Mouse (Mus musculus): ENCODE measurements around the gene Usp34. TPM values are rescaled to one million over a fixed set of nuclear protein-coding genes. Genes with fewer than 3 reads are reported as not detected.
"Not testable (repeated sequence)": the region's sequence is repeated elsewhere in the genome, so short reads cannot be mapped to it uniquely, and the experiment has no call there.

The Usp34 gene
- polyA plus RNA-seq, 1 experiment from 2014 or later: 12.8 TPM

DNA sequence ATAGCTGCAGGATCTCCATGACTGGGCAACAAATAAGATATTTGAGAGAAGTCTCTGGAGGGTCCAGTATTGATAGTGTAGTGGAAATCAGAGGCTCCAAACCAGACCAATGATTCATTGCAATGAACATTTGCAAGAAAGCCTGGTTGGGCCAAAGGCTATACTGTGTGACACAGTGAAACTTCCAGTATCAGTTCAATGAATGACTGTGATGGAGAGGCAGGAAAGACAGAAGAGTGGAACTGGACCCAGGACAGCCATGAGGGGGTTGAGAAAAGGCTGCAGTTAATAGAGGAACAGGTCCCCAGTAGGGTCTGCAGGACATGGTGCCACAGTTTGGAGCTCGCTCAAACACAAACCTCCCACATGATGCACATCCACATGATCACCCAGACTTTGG lies 6.8 kb upstream of the Usp34 start:
- no peaks in the 10 kb centered on the region for H3K9me3 ChIP-seq (ENCODE audit: control insufficient read depth, low read length)
- TF ChIP-seq EP300 (optimal IDR thresholded peaks at IDR 0.05): no peak
- no peak for TF ChIP-seq CTCF (IDR thresholded peaks at IDR 0.05; ENCODE audit: low read depth)
- no peak overlapping the region for H3K27ac ChIP-seq (replicated peaks)
- no peak for DNase-seq (ENCODE audit: low spot score)
- H3K4me3 ChIP-seq (ENCODE audit: low read depth, low read length): no peak overlapping the region
- no peaks in the 10 kb centered on the region for H3K27me3 ChIP-seq (ENCODE audit: control insufficient read depth, insufficient read depth, low read length)
- no peak for ATAC-seq (ENCODE audit: low FRiP score, low TSS enrichment)
- H3K36me3 ChIP-seq (ENCODE audit: control insufficient read depth, insufficient read depth, low read length): peaks cover 5% of the 10 kb centered on the region
- WGBS: 93% methylated on average over 1 of the region's 1 CpGs
- no peaks in the 10 kb centered on the region for H3K4me1 ChIP-seq (replicated peaks; ENCODE audit: control insufficient read depth, insufficient read depth)
- H3K9ac ChIP-seq (ENCODE audit: low read length): no peak overlapping the region
- no peak overlapping the region for H3K4me2 ChIP-seq (replicated peaks; ENCODE audit: low read depth)

- Histone ChIP-seq H3K4me2 (replicated peaks; ENCODE audit: low read depth) (no peak overlapping the region), H3K27me3 (ENCODE audit: control insufficient read depth, insufficient read depth, low read length) (no peaks in the 10 kb centered on the region), H3K9ac (ENCODE audit: low read length) (no peak overlapping the region), H3K4me3 (ENCODE audit: low read depth, low read length) (no peak overlapping the region), H3K27ac (replicated peaks) (no peak overlapping the region), H3K4me1 (replicated peaks; ENCODE audit: control insufficient read depth, insufficient read depth) (no peaks in the 10 kb centered on the region), H3K9me3 (ENCODE audit: control insufficient read depth, low read length) (no peaks in the 10 kb centered on the region), H3K36me3 (ENCODE audit: control insufficient read depth, insufficient read depth, low read length) (no peaks in the 10 kb centered on the region)
- no peak for ATAC-seq (ENCODE audit: low FRiP score, low TSS enrichment)
- no peak for DNase-seq (ENCODE audit: low spot score)
- WGBS: 63% methylated on average over 1 of the region's 1 CpGs
- TF ChIP-seq EP300 (optimal IDR thresholded peaks at IDR 0.05) (no peak), CTCF (IDR thresholded peaks at IDR 0.05; ENCODE audit: low read depth) (no peak)
Measured at GRCm38 (mm10) chr11:23303126-23303525, 3.6 kb upstream of the Usp34 start.

GRCm38 (mm10) chr11:23305101-23305672 lies 1.5 kb upstream of the Usp34 start:
- not testable (repeated sequence) for H3K36me3 ChIP-seq (ENCODE audit: control insufficient read depth, insufficient read depth, low read length)
- WGBS: 34% methylated on average over 10 of the region's 10 CpGs
- H3K4me2 ChIP-seq (replicated peaks; ENCODE audit: low read depth): peak overlapping the region; percentile 49

DNA sequence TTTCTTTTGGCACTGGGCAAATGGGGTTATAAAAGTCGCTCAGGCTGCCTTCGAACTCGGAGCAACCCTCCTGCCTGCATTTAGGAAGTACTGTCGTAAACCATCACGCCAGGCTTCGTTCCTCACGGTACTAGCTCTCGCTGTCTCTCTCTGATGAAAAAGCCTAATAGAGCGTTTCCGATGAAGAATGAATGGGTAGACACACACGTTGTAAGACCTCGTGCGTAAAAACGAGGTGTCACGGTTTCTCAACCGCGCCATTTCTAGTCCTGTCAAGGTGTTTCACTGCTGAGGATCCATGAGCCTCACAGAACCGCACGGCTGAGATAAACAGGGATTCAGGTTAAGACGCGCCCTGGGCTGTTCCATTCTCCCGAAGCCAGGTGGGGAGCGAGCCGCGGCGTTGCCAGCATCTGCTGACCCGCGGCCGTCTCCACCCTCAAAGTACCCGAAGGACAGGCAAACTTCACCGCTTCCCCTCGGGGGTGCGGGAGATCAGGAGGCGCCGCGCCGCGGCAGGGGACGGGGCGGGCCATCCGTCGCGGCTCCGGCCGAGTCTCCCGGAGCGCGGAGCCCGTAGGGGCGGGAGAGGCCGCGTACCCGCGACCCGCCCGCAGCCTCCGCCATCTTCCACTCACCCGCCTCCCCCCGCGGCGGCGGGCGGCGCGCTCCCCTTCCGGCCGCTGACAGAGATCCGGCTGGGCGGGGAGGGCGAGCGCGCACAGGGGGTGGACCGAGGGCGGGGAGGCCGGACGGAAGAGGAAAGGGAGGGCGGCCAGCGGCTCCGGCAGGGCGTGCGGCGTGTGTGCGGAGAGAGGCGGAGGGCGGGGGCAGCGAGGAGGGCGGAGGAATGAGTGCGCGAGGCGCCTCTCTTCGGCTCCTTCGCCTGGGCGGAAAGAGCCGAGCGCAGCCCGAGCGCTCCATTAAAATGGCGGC lies 754 bp upstream of the Usp34 start:
- Histone ChIP-seq H3K36me3 (ENCODE audit: control insufficient read depth, insufficient read depth, low read length) (no peaks in the 10 kb centered on the region), H3K27me3 (ENCODE audit: control insufficient read depth, insufficient read depth, low read length) (no peaks in the 10 kb centered on the region), H3K9ac (ENCODE audit: low read length) (peak overlapping the region; percentile 98), H3K4me2 (replicated peaks; ENCODE audit: low read depth) (peak overlapping the region; percentile 49), H3K4me3 (ENCODE audit: low read depth, low read length) (peak overlapping the region; percentile 94), H3K9me3 (ENCODE audit: control insufficient read depth, low read length) (no peaks in the 10 kb centered on the region), H3K4me1 (replicated peaks; ENCODE audit: control insufficient read depth, insufficient read depth) (peaks cover 2% of the 10 kb centered on the region; the same call in 1 of the 2 replicates), H3K27ac (replicated peaks) (peak overlapping the region; percentile 99)
- peak; percentile 98 for ATAC-seq (ENCODE audit: low FRiP score, low TSS enrichment)
- under 1% methylated on average over 63 of the region's 98 CpGs for WGBS
- no peak for TF ChIP-seq EP300 (optimal IDR thresholded peaks at IDR 0.05)
- TF ChIP-seq CTCF (IDR thresholded peaks at IDR 0.05; ENCODE audit: low read depth): peak; percentile 2; the same call in 1 of the 2 replicates
- peak; percentile 99 for DNase-seq (ENCODE audit: low spot score)

More at GRCm38 (mm10) chr11:23305101-23305672, 1.5 kb upstream of the Usp34 start:
- not testable (repeated sequence) for H3K9ac ChIP-seq (ENCODE audit: low read length); H3K9me3 ChIP-seq (ENCODE audit: control insufficient read depth, low read length); ATAC-seq (ENCODE audit: low FRiP score, low TSS enrichment); H3K4me1 ChIP-seq (replicated peaks; ENCODE audit: control insufficient read depth, insufficient read depth); DNase-seq (ENCODE audit: low spot score); H3K27me3 ChIP-seq (ENCODE audit: control insufficient read depth, insufficient read depth, low read length)
- H3K27ac ChIP-seq (replicated peaks): peak overlapping the region; percentile 99
- TF ChIP-seq CTCF (IDR thresholded peaks at IDR 0.05; ENCODE audit: low read depth): 0 out of 2 replicates have a peak, but pooled peaks have one; percentile 23
- peak overlapping the region; percentile 94 for H3K4me3 ChIP-seq (ENCODE audit: low read depth, low read length)

GRCm38 (mm10) chr11:23307566-23307920 lies 848 bp downstream of the Usp34 start:
- H3K4me1 ChIP-seq (replicated peaks; ENCODE audit: control insufficient read depth, insufficient read depth): peaks cover 2% of the 10 kb centered on the region; the same call in 1 of the 2 replicates
- no peaks in the 10 kb centered on the region for H3K27me3 ChIP-seq (ENCODE audit: control insufficient read depth, insufficient read depth, low read length)
- peak overlapping the region; percentile 99 for H3K27ac ChIP-seq (replicated peaks)
- TF ChIP-seq CTCF (IDR thresholded peaks at IDR 0.05; ENCODE audit: low read depth) (no peak), EP300 (optimal IDR thresholded peaks at IDR 0.05) (no peak)
- ATAC-seq (ENCODE audit: low FRiP score, low TSS enrichment) (no peak), DNase-seq (ENCODE audit: low spot score) (no peak)
- H3K36me3 ChIP-seq (ENCODE audit: control insufficient read depth, insufficient read depth, low read length): no peaks in the 10 kb centered on the region
- H3K9me3 ChIP-seq (ENCODE audit: control insufficient read depth, low read length): no peaks in the 10 kb centered on the region
- 2% methylated on average over 6 of the region's 6 CpGs for WGBS
- H3K4me3 ChIP-seq (ENCODE audit: low read depth, low read length): peak overlapping the region; percentile 94
- H3K9ac ChIP-seq (ENCODE audit: low read length): peak overlapping the region; percentile 98
- H3K4me2 ChIP-seq (replicated peaks; ENCODE audit: low read depth): peak overlapping the region; percentile 69

- H3K4me2 ChIP-seq (replicated peaks; ENCODE audit: low read depth): no peak overlapping the region
- no peak overlapping the region for H3K9ac ChIP-seq (ENCODE audit: low read length)
- WGBS: 76% methylated on average over 1 of the region's 1 CpGs
- no peaks in the 10 kb centered on the region for H3K36me3 ChIP-seq (ENCODE audit: control insufficient read depth, insufficient read depth, low read length)
- H3K4me1 ChIP-seq (replicated peaks; ENCODE audit: control insufficient read depth, insufficient read depth): peaks cover 2% of the 10 kb centered on the region; the same call in 1 of the 2 replicates
- ATAC-seq (ENCODE audit: low FRiP score, low TSS enrichment) (no peak), DNase-seq (ENCODE audit: low spot score) (no peak)
- no peak overlapping the region for H3K4me3 ChIP-seq (ENCODE audit: low read depth, low read length)
- H3K9me3 ChIP-seq (ENCODE audit: control insufficient read depth, low read length): no peaks in the 10 kb centered on the region
- H3K27ac ChIP-seq (replicated peaks): no peak overlapping the region
- no peaks in the 10 kb centered on the region for H3K27me3 ChIP-seq (ENCODE audit: control insufficient read depth, insufficient read depth, low read length)
- TF ChIP-seq CTCF (IDR thresholded peaks at IDR 0.05; ENCODE audit: low read depth) (no peak), EP300 (optimal IDR thresholded peaks at IDR 0.05) (no peak)
Measured at GRCm38 (mm10) chr11:23313496-23313895, 6.8 kb downstream of the Usp34 start.

Data from stomach, postnatal 0 days (tissue).